Mouse (Mus musculus): ENCODE results near the gene Fbln1.

The Fbln1 gene

GRCm38 (mm10) chr15:85238821-85239745, 33.3 kb downstream of the Fbln1 start:
- ATAC-seq (ENCODE audit: low TSS enrichment): no peak

- ATAC-seq (ENCODE audit: low TSS enrichment): no peak
These were observed 34.3 kb downstream of the Fbln1 start for GRCm38 (mm10) chr15:85240086-85240485.

GRCm38 (mm10) chr15:85241856-85242255, 36.1 kb downstream of the Fbln1 start:
- ATAC-seq (ENCODE audit: low TSS enrichment): no peak

- ATAC-seq (ENCODE audit: low TSS enrichment): no peak
These were observed 38.8 kb downstream of the Fbln1 start for GRCm38 (mm10) chr15:85244414-85245161.

GRCm38 (mm10) chr15:85245241-85246010, 39.7 kb downstream of the Fbln1 start:
- no peak for ATAC-seq (ENCODE audit: low TSS enrichment)

GRCm38 (mm10) chr15:85246016-85246415, 40.3 kb downstream of the Fbln1 start:
- no peak for ATAC-seq (ENCODE audit: low TSS enrichment)

- no peak for ATAC-seq (ENCODE audit: low TSS enrichment)
These were observed 41.2 kb downstream of the Fbln1 start for GRCm38 (mm10) chr15:85246936-85247335.

GRCm38 (mm10) chr15:85248311-85248710, 42.6 kb downstream of the Fbln1 start:
- ATAC-seq (ENCODE audit: low TSS enrichment): no peak

GRCm38 (mm10) chr15:85249252-85249651, 43.5 kb downstream of the Fbln1 start:
- peak; percentile 90 for ATAC-seq (ENCODE audit: low TSS enrichment)

- no peak for ATAC-seq (ENCODE audit: low TSS enrichment)
These were observed 44.7 kb downstream of the Fbln1 start for GRCm38 (mm10) chr15:85250436-85250835.

GRCm38 (mm10) chr15:85252476-85252875, 46.7 kb downstream of the Fbln1 start:
- ATAC-seq (ENCODE audit: low TSS enrichment): no peak

GRCm38 (mm10) chr15:85257775-85258429, 52.2 kb downstream of the Fbln1 start:
- no peak for ATAC-seq (ENCODE audit: low TSS enrichment)

- no peak for ATAC-seq (ENCODE audit: low TSS enrichment)
These were observed 57.1 kb downstream of the Fbln1 start for GRCm38 (mm10) chr15:85262805-85263204.

- ATAC-seq (ENCODE audit: low TSS enrichment): peak; percentile 86
These were observed 61.1 kb downstream of the Fbln1 start for GRCm38 (mm10) chr15:85266729-85267434.

GRCm38 (mm10) chr15:85267891-85268290, 62.1 kb downstream of the Fbln1 start:
- no peak for ATAC-seq (ENCODE audit: low TSS enrichment)

GRCm38 (mm10) chr15:85272988-85273387, 67.2 kb downstream of the Fbln1 start:
- ATAC-seq (ENCODE audit: low TSS enrichment): no peak

GRCm38 (mm10) chr15:85277221-85277620, 71.5 kb downstream of the Fbln1 start:
- ATAC-seq (ENCODE audit: low TSS enrichment): no peak

- no peak for ATAC-seq (ENCODE audit: low TSS enrichment)
These were observed 73.2 kb downstream of the Fbln1 start for GRCm38 (mm10) chr15:85278986-85279385.

- ATAC-seq (ENCODE audit: low TSS enrichment): peak; percentile 65; the same call in 1 of the 2 replicates
These were observed 76.3 kb downstream of the Fbln1 start for GRCm38 (mm10) chr15:85282021-85282420.

GRCm38 (mm10) chr15:85284651-85285050, 78.9 kb downstream of the Fbln1 start:
- no peak for ATAC-seq (ENCODE audit: low TSS enrichment)

GRCm38 (mm10) chr15:85294632-85295031, 88.9 kb downstream of the Fbln1 start:
- ATAC-seq (ENCODE audit: low TSS enrichment): no peak
